Mouse (Mus musculus) urinary bladder, postnatal 0 days (tissue): ENCODE results near the gene Ccm2l. TPM values are rescaled to one million over a fixed set of nuclear protein-coding genes. Genes with fewer than 3 reads are reported as not detected.

ENCODE experiments used
- polyA plus RNA-seq: library from polyadenylated mRNA; unstranded; fragments of >200 nt; fragmentation: Nextera tagmentation; extraction: Ambion mirVana; gene quantifications from 2 replicates; pipeline ENCODE4 v1.2.1, GENCODE M21; 2015

Gene Ccm2l
- polyA plus RNA-seq: 0.62 and 0.63 TPM in 2 replicates

GRCm38 (mm10) chr2:153065747-153066508, at the start of gene Ccm2l:
TSS of gene Ccm2l (plus strand) at chr2:153065955.

GRCm38 (mm10) chr2:153031126-153032082, 34.4 kb upstream of the Ccm2l start, which contains the start of gene Xkr7:
TSS of gene Xkr7 (plus strand) at chr2:153031852.

GRCm38 (mm10) chr2:153108313-153109264, 42.8 kb downstream of the Ccm2l start, which contains the start of gene Hck:
TSS of gene Hck (plus strand) at chr2:153108468.

Other genes starting within 250 kb of the Ccm2l start
- 87.3 and 90.0 TPM in 2 replicates for gene Bcl2l1, start 234.2 kb upstream of the Ccm2l start, polyA plus RNA-seq
- gene Tpx2, start 218.0 kb upstream of the Ccm2l start, polyA plus RNA-seq: 13.9 and 21.6 TPM in 2 replicates
- gene Mylk2, start 154.6 kb upstream of the Ccm2l start, polyA plus RNA-seq: 0.08 and 0.16 TPM in 2 replicates
- gene Foxs1, start 132.7 kb upstream of the Ccm2l start, polyA plus RNA-seq: 36.9 and 38.5 TPM in 2 replicates
- 0.10 and 0.24 TPM in 2 replicates for gene Dusp15, start 114.3 kb upstream of the Ccm2l start, polyA plus RNA-seq
- gene Ttll9, start 103.5 kb upstream of the Ccm2l start, polyA plus RNA-seq: not detected in 2 replicates
- 94.7 and 101 TPM in 2 replicates for gene Pdrg1, start 50.5 kb upstream of the Ccm2l start, polyA plus RNA-seq
- gene Xkr7, start 34.1 kb upstream of the Ccm2l start, polyA plus RNA-seq: not detected in 2 replicates
- 5.2 and 8.6 TPM in 2 replicates for gene Hck, start 42.5 kb downstream of the Ccm2l start, polyA plus RNA-seq
- 41.6 and 42.8 TPM in 2 replicates for gene Tm9sf4, start 95.3 kb downstream of the Ccm2l start, polyA plus RNA-seq
- gene Tspyl3, start 159.5 kb downstream of the Ccm2l start, polyA plus RNA-seq: 3.3 and 3.4 TPM in 2 replicates
- 4.6 and 5.4 TPM in 2 replicates for gene Plagl2, start 175.5 kb downstream of the Ccm2l start, polyA plus RNA-seq
- gene Pofut1, start 175.6 kb downstream of the Ccm2l start, polyA plus RNA-seq: 3.5 and 3.8 TPM in 2 replicates
- 3.7 and 3.8 TPM in 2 replicates for gene Kif3b, start 225.5 kb downstream of the Ccm2l start, polyA plus RNA-seq